Mouse (Mus musculus) intestine, embryonic 14.5 days (tissue): ENCODE results near the gene Six2. TPM values are rescaled to one million over a fixed set of nuclear protein-coding genes. Genes with fewer than 3 reads are reported as not detected.

Experiments used
- ATAC-seq: fragments of 200-750 bp; cut with Nextera tagmentation; replicated peaks from 2 replicates; pipeline ENCODE4 v1.8.0; 2017; ENCODE audit warnings: low read depth, moderate number of reproducible peaks, moderate TSS enrichment, moderate library complexity; ENCODE audit not compliant: low FRiP score, low TSS enrichment
- DNase-seq: peaks from one replicate; pipeline ENCODE4 v3.0.0-alpha.2; 2018; ENCODE audit warnings: low spot score
- H3K27ac ChIP-seq: fragments of 300-500 bp; sonication (generic); 2 replicates; pipeline ENCODE4 v1.5.1; 2014; ENCODE audit warnings: low read depth, mild to moderate bottlenecking, control low read depth
- H3K27me3 ChIP-seq: fragments of 300-500 bp; sonication (generic); replicated peaks from 2 replicates; pipeline ENCODE4 v1.6.1; 2014; ENCODE audit warnings: low read length, control low read depth; ENCODE audit not compliant: control insufficient read depth, insufficient read depth
- H3K36me3 ChIP-seq: fragments of 300-500 bp; sonication (generic); 2 replicates; pipeline ENCODE4 v1.6.1; 2014; ENCODE audit warnings: low read length, control low read depth; ENCODE audit not compliant: control insufficient read depth, insufficient read depth
- H3K4me1 ChIP-seq: fragments of 300-500 bp; sonication (generic); replicated peaks from 2 replicates; pipeline ENCODE4 v1.6.1; 2014; ENCODE audit warnings: low read length, control low read depth, mixed read lengths; ENCODE audit not compliant: control insufficient read depth, insufficient read depth
- H3K4me2 ChIP-seq: fragments of 300-500 bp; sonication (generic); 2 replicates; pipeline ENCODE4 v1.6.1; 2014; ENCODE audit warnings: low read length
- H3K4me3 ChIP-seq: fragments of 300-500 bp; sonication (generic); 2 replicates; pipeline ENCODE4 v1.5.1; 2014; ENCODE audit warnings: low read depth, low read length, control low read depth, mixed read lengths
- H3K9ac ChIP-seq: fragments of 300-500 bp; sonication (generic); 2 replicates; pipeline ENCODE4 v1.6.1; 2014; ENCODE audit warnings: mild to moderate bottlenecking, low read length
- H3K9me3 ChIP-seq: fragments of 300-500 bp; sonication (generic); 2 replicates; pipeline ENCODE4 v1.6.1; 2016; ENCODE audit warnings: low read length, control low read depth; ENCODE audit not compliant: control insufficient read depth
- WGBS: fragments of 180-500 bp; shearing (Covaris S2); extraction: QIAGEN DNeasy Blood & Tissue Kit; methylation state at CpG from one replicate; pipeline ENCODE4 v1.1.7; 2014; 5-methylcytosine and 5-hydroxymethylcytosine counted together
- polyA plus RNA-seq: library from polyadenylated mRNA; unstranded; fragments of >200 nt; fragmentation: Nextera tagmentation; extraction: Ambion mirVana; gene quantifications from 2 replicates; pipeline ENCODE4 v1.2.1, GENCODE M21; 2014

The Six2 gene
- 0.22 and 0.30 TPM in 2 replicates for polyA plus RNA-seq

DNA sequence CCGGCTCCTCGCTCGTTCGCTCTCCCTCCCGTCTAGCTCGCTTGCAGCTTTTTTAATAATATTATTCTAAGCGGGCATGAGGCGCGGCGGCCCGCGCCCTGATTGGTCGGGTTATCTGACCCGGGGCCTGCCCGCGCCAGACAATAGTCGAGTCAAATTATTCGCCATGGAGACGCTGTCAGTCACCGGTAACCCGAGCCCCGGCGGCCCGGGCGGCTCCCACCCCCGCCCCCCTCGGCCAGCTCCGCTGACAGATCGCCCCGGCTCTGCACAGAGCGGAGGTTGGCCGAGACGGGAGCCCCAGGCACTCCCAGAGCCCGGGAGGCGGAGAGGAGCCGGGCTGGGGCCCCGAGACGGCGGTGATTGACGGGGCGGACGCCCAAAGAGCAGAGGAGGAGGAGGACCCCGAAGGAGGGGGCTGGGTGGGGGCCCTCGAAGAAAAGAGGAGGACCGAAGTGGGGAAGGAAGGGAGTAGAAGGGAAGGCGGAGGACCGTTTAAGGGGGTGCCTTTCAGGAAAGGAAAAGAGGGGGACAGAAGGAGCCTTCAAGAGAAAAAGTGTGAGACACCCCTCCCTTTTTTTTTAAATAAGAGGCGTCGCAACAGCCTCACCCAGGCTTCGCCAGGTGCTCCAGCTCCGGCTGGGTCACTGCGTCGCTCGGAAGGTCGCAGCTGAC is at the start of gene Six2:
Gene Six2 (minus strand): TSS at position 39 of the 675 bp plus-strand sequence.
- H3K27me3 ChIP-seq = peaks cover 95% of the 10 kb centered on the region
- peak; percentile 88 for ATAC-seq
- peak within 1 kb of the TSS; percentile 74 for H3K4me2 ChIP-seq
- no peaks in the 10 kb centered on the region for H3K36me3 ChIP-seq
- no peaks in the 10 kb centered on the region for H3K9me3 ChIP-seq
- H3K4me3 ChIP-seq = peak within 1 kb of the TSS; percentile 42
- no peak within 1 kb of the TSS for H3K27ac ChIP-seq
- peak; percentile 83 for DNase-seq
- H3K4me1 ChIP-seq = peaks cover 7% of the 10 kb centered on the region; the same call in 1 of the 2 replicates
- peak within 1 kb of the TSS; percentile 25 for H3K9ac ChIP-seq
- 1% methylated on average over 55 of the region's 55 CpGs for WGBS

DNA sequence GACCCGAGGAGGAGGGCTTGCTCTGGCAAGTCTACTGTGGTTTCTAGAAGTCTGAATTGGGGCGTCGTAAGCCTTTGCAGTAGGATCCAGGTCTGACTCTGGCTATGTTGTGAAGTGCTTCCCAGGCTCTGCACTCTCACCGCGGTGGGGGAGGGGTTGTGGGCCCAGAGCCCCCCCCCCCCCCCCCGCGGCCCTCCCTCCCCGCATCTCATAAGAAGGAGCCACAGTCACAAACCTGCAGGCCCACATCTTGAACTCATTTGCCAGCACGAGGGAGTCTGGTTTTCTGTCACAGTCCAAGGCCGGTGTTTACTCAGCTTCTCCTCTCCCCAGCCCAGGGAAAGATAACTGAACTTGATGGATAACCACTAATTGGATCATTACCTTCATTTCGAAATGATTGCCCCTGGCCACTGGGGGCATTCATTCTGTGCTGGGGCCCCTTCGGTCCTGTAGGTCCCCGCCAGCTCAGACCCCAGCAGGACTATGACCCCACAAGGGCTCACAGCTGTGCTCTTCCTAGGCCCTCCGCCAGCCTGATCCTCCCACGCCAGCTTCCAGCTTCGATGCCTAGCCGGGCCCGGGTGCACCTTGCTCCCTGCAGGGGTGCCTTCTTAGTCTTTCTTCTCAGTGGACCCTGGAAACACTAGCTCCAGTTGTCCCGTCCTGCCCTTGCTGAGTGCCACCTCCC is 49.2 kb upstream of the Six2 start:
- 0 out of 2 replicates have a peak, but pooled peaks have one; percentile 27 for ATAC-seq
- H3K4me1 ChIP-seq = no peaks in the 10 kb centered on the region
- 39% methylated on average over 17 of the region's 19 CpGs for WGBS
- H3K36me3 ChIP-seq = no peaks in the 10 kb centered on the region
- H3K9ac ChIP-seq = no peak overlapping the region
- no peak overlapping the region for H3K4me3 ChIP-seq
- no peak for DNase-seq
- H3K27me3 ChIP-seq = no peaks in the 10 kb centered on the region
- no peak overlapping the region for H3K27ac ChIP-seq
- no peaks in the 10 kb centered on the region for H3K9me3 ChIP-seq
- H3K4me2 ChIP-seq = no peak overlapping the region

DNA sequence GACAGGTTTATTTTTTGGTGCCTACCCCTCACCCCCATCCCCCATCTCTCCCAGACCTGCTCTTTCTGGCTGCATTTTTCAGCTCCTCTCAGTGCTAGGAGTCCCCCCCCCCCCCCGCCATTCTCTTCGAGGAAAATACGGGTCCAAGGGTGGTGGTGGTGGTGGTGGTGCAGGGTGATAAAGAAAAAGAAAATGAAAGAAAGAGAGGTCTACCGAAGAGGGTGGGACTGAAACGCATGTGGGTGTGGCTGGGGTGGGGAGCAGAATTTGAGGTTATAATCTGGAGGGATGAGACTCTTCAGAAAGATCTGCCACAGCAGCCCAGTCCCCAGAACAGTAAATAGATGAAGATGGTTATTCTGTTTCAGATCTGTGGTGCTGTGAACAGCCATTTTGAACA is 43.3 kb upstream of the Six2 start:
- H3K4me2 ChIP-seq = no peak overlapping the region
- 81% methylated on average over 5 of the region's 5 CpGs for WGBS
- no peaks in the 10 kb centered on the region for H3K27me3 ChIP-seq
- H3K36me3 ChIP-seq = no peaks in the 10 kb centered on the region
- H3K9ac ChIP-seq = no peak overlapping the region
- DNase-seq = no peak
- no peaks in the 10 kb centered on the region for H3K4me1 ChIP-seq
- H3K4me3 ChIP-seq = no peak overlapping the region
- ATAC-seq = no peak
- H3K27ac ChIP-seq = no peak overlapping the region
- no peaks in the 10 kb centered on the region for H3K9me3 ChIP-seq

DNA sequence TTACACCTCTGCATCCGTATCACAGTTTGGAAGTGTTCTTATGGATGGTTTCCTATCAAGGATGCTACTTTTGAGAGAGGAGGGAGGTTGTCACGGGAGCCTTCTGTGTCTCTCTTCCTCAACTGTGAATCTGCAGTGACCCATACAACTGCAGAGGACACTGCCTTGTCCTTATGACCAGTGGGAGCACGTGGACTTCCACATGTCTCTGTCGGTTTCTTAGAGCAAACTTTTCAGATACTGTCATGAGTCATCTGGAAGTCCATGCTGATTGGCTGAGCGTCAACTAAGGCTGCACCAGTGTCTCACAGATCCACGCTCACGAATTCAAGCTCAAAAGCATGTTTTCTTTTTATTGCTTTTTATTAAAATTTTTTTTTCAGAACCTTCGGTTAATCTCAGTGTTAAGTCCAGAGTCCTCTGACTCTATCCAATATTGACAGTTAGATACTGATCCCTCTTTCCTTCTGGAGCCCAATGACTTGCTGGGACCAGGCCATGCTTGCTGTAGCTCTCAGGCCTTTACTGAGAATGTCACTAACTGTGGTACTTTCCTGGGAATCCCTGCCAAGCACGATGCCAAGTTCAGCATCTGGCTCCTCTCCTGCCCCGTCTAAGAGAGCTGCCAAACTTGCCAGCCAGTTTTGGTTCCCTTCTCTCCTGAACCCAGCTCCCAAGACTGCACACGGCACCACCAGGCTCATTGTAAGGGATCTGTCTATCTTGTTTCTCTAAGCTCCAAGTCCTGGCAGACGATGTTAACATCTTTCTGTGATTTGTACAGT is 42.3 kb upstream of the Six2 start:
- no peaks in the 10 kb centered on the region for H3K9me3 ChIP-seq
- H3K4me2 ChIP-seq = no peak overlapping the region
- 82% methylated on average over 12 of the region's 12 CpGs for WGBS
- no peak overlapping the region for H3K4me3 ChIP-seq
- H3K9ac ChIP-seq = no peak overlapping the region
- ATAC-seq (no peak), DNase-seq (no peak)
- H3K36me3 ChIP-seq = no peaks in the 10 kb centered on the region
- H3K27ac ChIP-seq = no peak overlapping the region
- H3K4me1 ChIP-seq = no peaks in the 10 kb centered on the region
- H3K27me3 ChIP-seq = no peaks in the 10 kb centered on the region

DNA sequence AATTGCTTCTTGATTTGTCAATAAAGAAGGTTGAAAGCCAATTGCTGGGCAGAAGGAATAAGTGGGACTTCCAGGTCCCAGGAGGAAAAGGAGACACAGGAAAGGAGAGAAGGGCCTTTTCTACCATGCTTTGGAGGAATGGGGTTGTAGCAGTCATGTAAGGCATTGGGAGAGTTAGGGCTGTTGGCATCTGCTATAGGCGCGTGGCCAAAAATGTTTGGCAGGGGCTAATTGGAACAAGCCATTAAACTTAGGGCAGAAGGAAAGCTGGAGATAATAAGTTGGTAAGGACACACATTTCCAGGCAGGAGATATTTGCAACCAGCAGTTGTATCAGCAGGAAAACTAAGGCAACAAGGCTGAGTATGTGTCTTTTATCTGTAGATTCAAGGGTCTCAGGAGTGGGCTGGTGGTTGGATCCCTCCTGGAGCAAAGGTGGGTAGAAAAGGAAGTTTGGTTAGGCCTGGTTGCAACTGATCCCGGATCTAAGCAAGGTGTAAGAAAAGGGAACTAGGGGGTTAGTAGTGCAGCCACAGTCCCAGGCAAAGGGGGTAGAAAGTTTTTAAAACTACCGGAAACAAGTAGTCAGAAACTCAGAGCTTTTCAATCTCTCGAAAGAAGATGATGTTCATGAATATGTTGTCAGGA is 40.1 kb upstream of the Six2 start:
- H3K27me3 ChIP-seq = no peaks in the 10 kb centered on the region
- no peak overlapping the region for H3K9ac ChIP-seq
- no peak overlapping the region for H3K27ac ChIP-seq
- H3K4me3 ChIP-seq = no peak overlapping the region
- no peaks in the 10 kb centered on the region for H3K36me3 ChIP-seq
- H3K4me2 ChIP-seq = no peak overlapping the region
- no peaks in the 10 kb centered on the region for H3K9me3 ChIP-seq
- H3K4me1 ChIP-seq = no peaks in the 10 kb centered on the region
- ATAC-seq (no peak), DNase-seq (no peak)
- WGBS = 94% methylated on average over 5 of the region's 5 CpGs

DNA sequence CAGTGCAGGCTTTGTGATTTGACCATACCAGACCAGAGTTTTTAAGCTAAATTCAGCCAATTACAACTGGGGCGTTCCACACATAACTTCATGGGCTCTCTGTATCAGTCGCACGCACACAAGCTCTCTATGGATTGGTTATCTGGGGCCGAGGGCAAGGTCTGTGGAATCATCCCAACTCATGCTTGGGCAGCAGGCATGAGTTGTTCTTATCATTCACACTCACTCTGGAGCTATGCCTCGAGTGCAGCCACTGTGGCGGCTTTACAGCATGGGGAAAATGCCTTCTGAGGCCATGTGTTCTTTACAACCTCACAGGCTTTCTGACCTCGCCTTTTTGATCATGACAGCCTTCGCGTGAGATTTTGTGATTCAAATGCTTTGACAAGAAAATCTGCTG is 37.9 kb upstream of the Six2 start:
- Histone ChIP-seq H3K9me3 (no peaks in the 10 kb centered on the region), H3K36me3 (no peaks in the 10 kb centered on the region), H3K27me3 (no peaks in the 10 kb centered on the region), H3K9ac (no peak overlapping the region), H3K27ac (no peak overlapping the region), H3K4me2 (no peak overlapping the region), H3K4me3 (no peak overlapping the region), H3K4me1 (no peaks in the 10 kb centered on the region)
- ATAC-seq (no peak), DNase-seq (no peak)
- WGBS = 90% methylated on average over 9 of the region's 9 CpGs

DNA sequence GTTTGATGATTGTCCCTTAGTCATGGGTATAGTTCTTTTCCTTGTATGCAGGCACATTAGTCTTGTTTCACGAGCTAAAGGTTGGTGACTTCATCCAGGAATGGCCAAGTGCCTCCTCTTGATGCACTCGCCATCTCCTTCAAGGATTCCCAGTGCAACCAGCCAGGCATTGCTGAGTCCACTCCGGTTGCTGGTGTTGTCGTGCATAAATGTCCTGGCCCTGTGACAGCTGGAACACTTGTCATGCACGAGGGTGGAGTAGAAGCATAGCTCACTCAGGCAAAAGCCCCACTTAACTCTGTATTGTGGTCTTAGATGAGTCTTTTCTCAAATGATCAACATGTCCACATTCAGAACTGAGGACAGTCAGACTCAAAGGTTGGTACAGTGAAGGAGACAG is 35.1 kb upstream of the Six2 start:
- Histone ChIP-seq H3K9me3 (no peaks in the 10 kb centered on the region), H3K4me2 (no peak overlapping the region), H3K27me3 (no peaks in the 10 kb centered on the region), H3K4me1 (no peaks in the 10 kb centered on the region), H3K36me3 (no peaks in the 10 kb centered on the region), H3K4me3 (no peak overlapping the region), H3K9ac (no peak overlapping the region), H3K27ac (no peak overlapping the region)
- WGBS = 79% methylated on average over 5 of the region's 5 CpGs
- no peak for ATAC-seq
- no peak for DNase-seq

DNA sequence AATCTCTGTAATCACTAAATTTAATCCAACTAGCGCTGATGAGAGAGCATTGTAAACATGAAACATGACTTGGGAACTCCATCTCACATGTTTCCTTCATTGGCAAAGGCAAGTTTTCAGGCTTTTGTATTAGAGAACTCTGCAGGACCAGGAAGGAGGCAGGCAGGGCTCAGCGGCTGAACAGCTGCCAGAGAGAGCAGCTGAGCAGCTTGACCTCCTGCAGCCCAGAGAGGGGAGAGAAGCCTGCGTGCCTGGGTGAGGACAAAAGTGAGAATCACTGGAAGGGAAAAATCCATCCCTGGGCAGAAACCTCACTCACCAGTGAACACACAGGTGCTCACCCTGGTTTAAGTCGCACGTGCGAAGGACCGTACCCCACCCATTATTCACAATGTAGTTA is 29.2 kb upstream of the Six2 start:
- Histone ChIP-seq H3K9ac (no peak overlapping the region), H3K27me3 (no peaks in the 10 kb centered on the region), H3K4me3 (no peak overlapping the region), H3K4me2 (no peak overlapping the region), H3K9me3 (no peaks in the 10 kb centered on the region), H3K4me1 (no peaks in the 10 kb centered on the region), H3K36me3 (no peaks in the 10 kb centered on the region), H3K27ac (no peak overlapping the region)
- WGBS = 65% methylated on average over 7 of the region's 7 CpGs
- no peak for DNase-seq
- no peak for ATAC-seq
